Mouse (Mus musculus): ENCODE measurements around the gene Bptf.

DNA sequence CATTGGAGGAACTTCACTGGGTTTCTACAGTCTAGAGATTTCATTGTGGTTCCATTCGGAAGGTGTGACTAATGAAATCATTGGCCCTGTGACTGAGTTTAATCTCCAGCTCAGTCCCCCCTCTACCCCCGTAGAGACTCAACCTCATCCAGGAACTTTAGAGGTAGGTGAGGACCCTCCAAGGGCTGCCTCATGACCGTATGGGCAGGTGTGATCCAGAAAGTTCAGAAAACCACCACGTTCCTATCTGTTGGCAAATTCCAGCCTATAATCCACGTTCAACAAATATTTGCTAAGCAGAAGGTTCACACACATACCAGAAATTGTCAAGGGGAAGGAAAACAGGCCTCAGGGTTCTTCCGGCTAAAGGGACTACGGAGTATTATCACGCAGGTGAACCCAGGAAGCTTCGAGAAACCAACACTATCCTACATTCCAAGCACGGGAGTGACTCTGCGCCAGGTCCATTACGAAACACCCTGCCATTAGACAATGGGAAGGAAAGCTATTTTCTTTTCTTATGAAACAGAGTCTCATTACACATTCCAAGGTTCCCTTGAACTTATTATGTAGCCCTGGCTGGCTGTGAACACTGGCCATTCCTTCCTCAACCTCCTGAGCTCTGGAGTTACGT, 109.8 kb downstream of the Bptf start:
- TF ChIP-seq CTCF (IDR thresholded peaks at IDR 0.05; ENCODE audit: borderline replicate concordance, extremely low read depth, insufficient read depth, insufficient read length): no peak
- TF ChIP-seq POLR2A (IDR thresholded peaks at IDR 0.05; ENCODE audit: borderline replicate concordance, extremely low read depth, insufficient read depth, insufficient read length, poor library complexity, severe bottlenecking): no peak

All from brain, embryonic 14.5 days (tissue).